Comparison of ENCODE assay signal across 8 mouse cellular contexts in the genomic region with DNA sequence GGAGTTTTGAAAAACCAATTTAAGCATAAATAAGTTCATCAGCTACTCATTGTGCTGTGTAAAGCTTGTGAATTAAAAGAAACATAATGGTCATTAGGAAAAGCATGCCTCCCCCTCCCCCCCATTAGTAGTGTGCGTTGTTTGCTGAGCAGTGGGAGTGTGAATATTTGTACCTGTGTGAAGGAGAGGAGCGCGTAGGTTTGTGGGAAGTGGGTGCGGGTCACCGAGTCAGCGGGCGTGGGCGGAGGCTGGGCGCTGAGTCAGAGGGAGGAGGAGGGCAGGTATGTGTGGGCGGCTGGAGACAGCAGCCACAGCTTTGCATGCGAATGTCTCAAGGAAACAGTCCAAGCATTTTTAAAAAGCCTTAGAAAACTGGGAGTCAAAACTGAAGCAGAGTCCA. TPM values are rescaled to one million over a fixed set of nuclear protein-coding genes. Genes with fewer than 3 reads are reported as not detected.
A peak's percentile ranks its signal among the peaks of the same experiment; 100 is the strongest.
DNase-seq lines count a peak whose midpoint lies in the region; ATAC-seq and TF ChIP-seq lines count a peak whose summit lies in the region.

No protein-coding gene starts in this region.

- no peak for ATAC-seq in heart, embryonic 13.5 days (ENCODE audit: extremely low read depth, insufficient number of reproducible peaks, low FRiP score, low TSS enrichment)
- peak; percentile 87 for ATAC-seq in kidney, embryonic 16.5 days (ENCODE audit: low FRiP score, low TSS enrichment)
- no peak for ATAC-seq in liver, postnatal 0 days

- TF ChIP-seq CTCF in liver, postnatal 0 days (IDR thresholded peaks at IDR 0.05; ENCODE audit: low read depth), result no peak

- DNase-seq in retina, postnatal 1 day, result peak; percentile 22
- DNase-seq in retina, embryonic 14.5 days (ENCODE audit: low spot score), result no peak
- DNase-seq in cerebellum, adult 9-10 months, result peak; percentile 56
- DNase-seq in liver, postnatal 0 days, result peak; percentile 23
- peak; percentile 48 for DNase-seq in right cerebral cortex, postnatal 14 days
- peak; percentile 45 to 73 for DNase-seq in urinary bladder, postnatal 4 days (ENCODE audit: low spot score in 2 of 2)

- H3K4me1 ChIP-seq in heart, embryonic 13.5 days, result peaks cover 24% of the 10 kb centered on the region
- H3K4me1 ChIP-seq in kidney, embryonic 16.5 days (ENCODE audit: insufficient read depth, low read length), result 0 out of 2 replicates have a peak, but pooled peaks cover 7% of the 10 kb centered on the region
- no peaks in the 10 kb centered on the region for H3K4me1 ChIP-seq in liver, postnatal 0 days (ENCODE audit: insufficient read depth)

- no peak for TF ChIP-seq EP300 in liver, postnatal 0 days (IDR thresholded peaks at IDR 0.05; ENCODE audit: low read depth)

- H3K4me2 ChIP-seq in heart, embryonic 13.5 days, result peak overlapping the region; percentile 61
- peak overlapping the region; percentile 47 for H3K4me2 ChIP-seq in kidney, embryonic 16.5 days (replicated peaks; ENCODE audit: low read depth, low read length)
- peak overlapping the region; percentile 31 for H3K4me2 ChIP-seq in liver, postnatal 0 days (ENCODE audit: low read depth, low read length)

- H3K9ac ChIP-seq in heart, embryonic 13.5 days, result no peak overlapping the region
- no peak overlapping the region for H3K9ac ChIP-seq in kidney, embryonic 16.5 days (replicated peaks; ENCODE audit: low read length)
- no peak overlapping the region for H3K9ac ChIP-seq in liver, postnatal 0 days (replicated peaks)

- no peaks in the 10 kb centered on the region for H3K36me3 ChIP-seq in heart, embryonic 13.5 days
- no peaks in the 10 kb centered on the region for H3K36me3 ChIP-seq in kidney, embryonic 16.5 days (ENCODE audit: insufficient read depth, low read length)
- no peaks in the 10 kb centered on the region for H3K36me3 ChIP-seq in liver, postnatal 0 days (replicated peaks; ENCODE audit: insufficient read depth, low read length)

- peak overlapping the region; percentile 20; the same call in 1 of the 2 replicates for H3K4me3 ChIP-seq in heart, embryonic 13.5 days
- no peak overlapping the region for H3K4me3 ChIP-seq in kidney, embryonic 16.5 days (ENCODE audit: low read length)
- H3K4me3 ChIP-seq in liver, postnatal 0 days (ENCODE audit: low read depth, low read length), result no peak overlapping the region

- no peaks in the 10 kb centered on the region for H3K9me3 ChIP-seq in heart, embryonic 13.5 days
- H3K9me3 ChIP-seq in kidney, embryonic 16.5 days (ENCODE audit: low read length), result 0 out of 2 replicates have a peak, but pooled peaks cover 3% of the 10 kb centered on the region
- H3K9me3 ChIP-seq in liver, postnatal 0 days (ENCODE audit: low read length), result no peaks in the 10 kb centered on the region

- H3K27me3 ChIP-seq in heart, embryonic 13.5 days (replicated peaks), result no peaks in the 10 kb centered on the region
- no peaks in the 10 kb centered on the region for H3K27me3 ChIP-seq in kidney, embryonic 16.5 days (ENCODE audit: insufficient read depth, low read length)
- no peaks in the 10 kb centered on the region for H3K27me3 ChIP-seq in liver, postnatal 0 days (ENCODE audit: insufficient read depth, low read length)

- 49% methylated on average over 11 of the region's 11 CpGs for WGBS in heart, embryonic 13.5 days
- WGBS in kidney, embryonic 16.5 days, result 19% methylated on average over 11 of the region's 11 CpGs
- WGBS in liver, postnatal 0 days (ENCODE audit: insufficient replicate concordance), result 37% methylated on average over 11 of the region's 11 CpGs

- peak overlapping the region; percentile 34 for H3K27ac ChIP-seq in heart, embryonic 13.5 days (replicated peaks)
- H3K27ac ChIP-seq in kidney, embryonic 16.5 days (ENCODE audit: low read length), result peak overlapping the region; percentile 35
- no peak overlapping the region for H3K27ac ChIP-seq in liver, postnatal 0 days (ENCODE audit: low read depth)

RNA-seq across cellular contexts. Expression of gene Nemp2, which starts 32.7 kb away (rescaled TPM):
- 4.4 and 4.8 TPM in 2 replicates for polyA plus RNA-seq in heart, embryonic 13.5 days (2015; fragmentation: Nextera tagmentation; extraction: Ambion mirVana)
- polyA plus RNA-seq in kidney, embryonic 16.5 days (2015; fragmentation: Nextera tagmentation; extraction: Ambion mirVana), result 9.9 and 11.7 TPM in 2 replicates
- polyA plus RNA-seq in liver, postnatal 0 days (2015; fragmentation: Nextera tagmentation; extraction: Ambion mirVana), result 1.1 and 1.2 TPM in 2 replicates
